Mouse (Mus musculus): ENCODE results near the gene Cyb5r3.

DNA sequence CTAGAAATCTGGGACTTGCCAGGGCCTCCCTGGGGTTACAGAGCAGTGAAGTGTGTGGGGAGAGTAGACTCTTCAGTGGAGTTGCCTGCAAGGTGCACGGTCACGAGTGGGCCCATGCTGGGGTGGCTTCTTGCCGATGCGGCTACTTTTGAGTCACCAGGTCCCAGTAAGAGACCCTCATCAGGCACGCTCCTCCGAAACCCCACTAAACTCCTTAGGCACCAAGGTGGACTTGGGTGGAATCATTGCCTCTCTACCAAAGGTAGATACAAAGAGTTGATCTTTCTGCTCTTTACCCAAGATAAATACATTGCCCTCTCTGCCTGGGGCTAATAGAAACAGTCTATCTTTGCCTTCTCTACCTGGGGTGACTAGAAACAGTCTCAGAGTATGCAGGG, 14.7 kb downstream of the Cyb5r3 start:
- TF ChIP-seq CTCF (IDR thresholded peaks at IDR 0.05; ENCODE audit: borderline replicate concordance, insufficient read depth, low read length) (no peak), POLR2A (IDR thresholded peaks at IDR 0.05; ENCODE audit: low read depth, low read length) (no peak)

Data from embryonic fibroblast, embryonic 13.5 days (primary cell).